Mouse (Mus musculus): ENCODE measurements at regions not wholly inside any gene's neighbourhood (a gene's known extent, or its start where the extent isn't known, plus 50 kb on each side); places are given as distances from the start of the nearest gene placed in this dataset.

DNA sequence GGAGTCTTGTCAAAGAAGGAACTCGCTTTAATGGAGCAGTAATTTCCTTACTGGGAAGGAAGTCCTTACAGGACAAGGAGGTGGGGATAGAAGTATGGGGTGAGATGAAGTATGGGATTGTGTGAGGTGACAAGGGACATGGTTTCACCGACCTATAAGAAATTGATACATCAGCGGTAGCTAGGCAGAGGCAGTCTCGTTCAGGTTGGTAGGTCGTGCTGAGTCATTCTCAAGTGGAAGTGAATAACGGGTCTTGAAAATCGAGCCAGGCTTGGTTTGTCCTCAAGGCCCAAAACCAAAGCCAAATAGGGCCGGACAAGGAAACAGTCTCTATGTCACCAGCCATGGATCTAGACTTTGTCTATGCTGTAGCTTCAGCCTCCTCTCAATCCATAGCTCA, 514.5 kb downstream of the Adgrl2 start:
- H3K4me3 ChIP-seq (ENCODE audit: insufficient read depth, poor library complexity, severe bottlenecking), result no peak overlapping the region
- H3ac ChIP-seq (ENCODE audit: control insufficient read depth, insufficient read length, low read depth), result no peak overlapping the region
- H3K79me3 ChIP-seq (ENCODE audit: low read depth), result no peaks in the 10 kb centered on the region
- H3K36me3 ChIP-seq (ENCODE audit: control insufficient read depth, insufficient read depth), result no peaks in the 10 kb centered on the region
- TF ChIP-seq MAX (IDR thresholded peaks at IDR 0.05) (no peak), MYOG (IDR thresholded peaks at IDR 0.05; ENCODE audit: control insufficient read depth, extremely low read depth, insufficient read length) (no peak), USF1 (IDR thresholded peaks at IDR 0.05; ENCODE audit: low read depth) (no peak), CTCF (IDR thresholded peaks at IDR 0.05; ENCODE audit: control insufficient read depth, insufficient read depth, insufficient read length) (no peak), FOSL1 (IDR thresholded peaks at IDR 0.05; ENCODE audit: insufficient read depth, low read length, poor library complexity, severe bottlenecking) (no peak), CEBPB (IDR thresholded peaks at IDR 0.05; ENCODE audit: low read depth) (no peak), MYOD1 (IDR thresholded peaks at IDR 0.05; ENCODE audit: control insufficient read depth, insufficient read length, low read depth) (no peak)
- no peaks in the 10 kb centered on the region for H3K27me3 ChIP-seq (ENCODE audit: control insufficient read depth, insufficient read depth, insufficient read length)
- H3K79me2 ChIP-seq (ENCODE audit: control insufficient read depth, insufficient read depth), result no peaks in the 10 kb centered on the region

DNA sequence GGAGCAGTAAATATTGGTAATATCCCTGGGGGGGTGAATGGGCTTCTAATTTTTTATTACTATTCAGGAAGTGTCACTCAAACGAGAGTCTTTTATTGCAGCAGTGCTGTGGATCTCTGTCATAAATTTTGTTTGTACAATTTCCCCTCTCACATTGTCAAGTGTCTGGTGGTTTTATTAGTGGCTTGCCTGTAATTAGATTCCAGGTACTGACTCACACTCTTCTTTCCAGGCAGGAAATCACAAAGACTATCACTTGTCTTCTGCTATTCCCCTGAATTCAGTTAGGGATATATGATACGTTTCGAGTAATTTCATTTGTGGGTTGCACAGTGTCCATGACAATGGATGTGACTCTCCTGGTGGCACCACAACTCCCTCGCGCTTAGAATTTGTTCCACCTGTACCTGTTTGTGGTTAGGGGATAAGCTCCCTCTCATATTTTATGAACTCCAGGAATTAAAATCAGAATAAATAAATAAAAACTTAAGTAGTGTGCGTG, 517.4 kb downstream of the Adgrl2 start:
- no peak for TF ChIP-seq CEBPB (IDR thresholded peaks at IDR 0.05; ENCODE audit: low read depth)
- TF ChIP-seq USF1 (IDR thresholded peaks at IDR 0.05; ENCODE audit: low read depth), result no peak
- TF ChIP-seq FOSL1 (IDR thresholded peaks at IDR 0.05; ENCODE audit: insufficient read depth, low read length, poor library complexity, severe bottlenecking), result no peak
- no peak for TF ChIP-seq CTCF (IDR thresholded peaks at IDR 0.05; ENCODE audit: control insufficient read depth, insufficient read depth, insufficient read length)
- no peak for TF ChIP-seq MYOG (IDR thresholded peaks at IDR 0.05; ENCODE audit: control insufficient read depth, extremely low read depth, insufficient read length)
- no peak for TF ChIP-seq MAX (IDR thresholded peaks at IDR 0.05)
- TF ChIP-seq MYOD1 (IDR thresholded peaks at IDR 0.05; ENCODE audit: control insufficient read depth, insufficient read length, low read depth), result no peak
- no peak overlapping the region for H3K4me3 ChIP-seq (ENCODE audit: insufficient read depth, poor library complexity, severe bottlenecking)
- no peaks in the 10 kb centered on the region for H3K36me3 ChIP-seq (ENCODE audit: control insufficient read depth, insufficient read depth)
- no peaks in the 10 kb centered on the region for H3K79me2 ChIP-seq (ENCODE audit: control insufficient read depth, insufficient read depth)
- H3K27me3 ChIP-seq (ENCODE audit: control insufficient read depth, insufficient read depth, insufficient read length), result no peaks in the 10 kb centered on the region
- no peaks in the 10 kb centered on the region for H3K79me3 ChIP-seq (ENCODE audit: low read depth)
- H3ac ChIP-seq (ENCODE audit: control insufficient read depth, insufficient read length, low read depth), result no peak overlapping the region

DNA sequence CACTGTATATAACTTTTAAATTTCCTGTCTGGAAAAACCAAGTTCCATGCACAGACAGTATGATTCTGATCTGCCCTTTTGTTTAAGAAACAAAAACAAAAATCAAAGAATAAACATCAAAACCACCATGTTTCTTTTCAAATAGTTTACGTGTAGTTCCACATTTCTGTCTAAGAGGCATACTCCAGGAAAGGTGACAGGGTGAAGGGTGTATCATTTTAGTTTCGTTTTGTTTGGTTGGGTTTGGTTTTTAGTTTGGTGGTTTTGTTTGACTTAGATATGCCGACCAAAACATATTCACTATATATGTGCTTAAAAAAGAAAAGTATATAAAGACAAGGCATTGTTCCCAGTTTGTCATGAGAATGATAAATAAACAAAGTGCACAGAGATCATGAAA, 524.9 kb downstream of the Adgrl2 start:
- H3ac ChIP-seq (ENCODE audit: control insufficient read depth, insufficient read length, low read depth), result no peak overlapping the region
- H3K79me3 ChIP-seq (ENCODE audit: low read depth), result no peaks in the 10 kb centered on the region
- H3K4me3 ChIP-seq (ENCODE audit: insufficient read depth, poor library complexity, severe bottlenecking), result no peak overlapping the region
- no peaks in the 10 kb centered on the region for H3K36me3 ChIP-seq (ENCODE audit: control insufficient read depth, insufficient read depth)
- H3K27me3 ChIP-seq (ENCODE audit: control insufficient read depth, insufficient read depth, insufficient read length), result no peaks in the 10 kb centered on the region
- H3K79me2 ChIP-seq (ENCODE audit: control insufficient read depth, insufficient read depth), result no peaks in the 10 kb centered on the region
- TF ChIP-seq MYOD1 (IDR thresholded peaks at IDR 0.05; ENCODE audit: control insufficient read depth, insufficient read length, low read depth), result no peak
- no peak for TF ChIP-seq CTCF (IDR thresholded peaks at IDR 0.05; ENCODE audit: control insufficient read depth, insufficient read depth, insufficient read length)
- no peak for TF ChIP-seq FOSL1 (IDR thresholded peaks at IDR 0.05; ENCODE audit: insufficient read depth, low read length, poor library complexity, severe bottlenecking)
- no peak for TF ChIP-seq USF1 (IDR thresholded peaks at IDR 0.05; ENCODE audit: low read depth)
- TF ChIP-seq MAX (IDR thresholded peaks at IDR 0.05), result no peak

DNA sequence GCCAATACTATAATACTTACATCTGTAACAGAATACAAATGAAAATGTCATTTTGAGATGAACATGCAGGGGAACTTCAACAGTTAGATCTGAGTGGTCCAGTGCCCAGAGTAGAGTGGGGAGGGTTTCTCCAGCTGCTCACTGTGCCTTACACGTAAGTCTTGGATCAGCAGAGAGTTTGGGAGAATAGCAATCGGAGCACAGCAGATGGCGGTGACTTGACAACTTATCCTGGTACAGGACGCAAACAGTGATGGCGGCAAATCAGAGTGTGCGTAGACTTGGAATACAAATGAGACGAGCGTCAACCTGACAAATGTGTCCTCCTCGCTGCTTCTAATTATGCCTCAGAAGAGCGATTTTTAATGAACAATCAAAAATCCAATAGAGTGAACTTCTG, 527.6 kb downstream of the Adgrl2 start:
- no peaks in the 10 kb centered on the region for H3K27me3 ChIP-seq (ENCODE audit: control insufficient read depth, insufficient read depth, insufficient read length)
- no peaks in the 10 kb centered on the region for H3K79me3 ChIP-seq (ENCODE audit: low read depth)
- TF ChIP-seq CTCF (IDR thresholded peaks at IDR 0.05; ENCODE audit: control insufficient read depth, insufficient read depth, insufficient read length) (no peak), MYOD1 (IDR thresholded peaks at IDR 0.05; ENCODE audit: control insufficient read depth, insufficient read length, low read depth) (no peak), MAX (IDR thresholded peaks at IDR 0.05) (no peak), USF1 (IDR thresholded peaks at IDR 0.05; ENCODE audit: low read depth) (no peak), CEBPB (IDR thresholded peaks at IDR 0.05; ENCODE audit: low read depth) (no peak), FOSL1 (IDR thresholded peaks at IDR 0.05; ENCODE audit: insufficient read depth, low read length, poor library complexity, severe bottlenecking) (no peak), MYOG (IDR thresholded peaks at IDR 0.05; ENCODE audit: control insufficient read depth, extremely low read depth, insufficient read length) (no peak)
- no peaks in the 10 kb centered on the region for H3K36me3 ChIP-seq (ENCODE audit: control insufficient read depth, insufficient read depth)
- no peaks in the 10 kb centered on the region for H3K79me2 ChIP-seq (ENCODE audit: control insufficient read depth, insufficient read depth)
- no peak overlapping the region for H3ac ChIP-seq (ENCODE audit: control insufficient read depth, insufficient read length, low read depth)
- no peak overlapping the region for H3K4me3 ChIP-seq (ENCODE audit: insufficient read depth, poor library complexity, severe bottlenecking)

DNA sequence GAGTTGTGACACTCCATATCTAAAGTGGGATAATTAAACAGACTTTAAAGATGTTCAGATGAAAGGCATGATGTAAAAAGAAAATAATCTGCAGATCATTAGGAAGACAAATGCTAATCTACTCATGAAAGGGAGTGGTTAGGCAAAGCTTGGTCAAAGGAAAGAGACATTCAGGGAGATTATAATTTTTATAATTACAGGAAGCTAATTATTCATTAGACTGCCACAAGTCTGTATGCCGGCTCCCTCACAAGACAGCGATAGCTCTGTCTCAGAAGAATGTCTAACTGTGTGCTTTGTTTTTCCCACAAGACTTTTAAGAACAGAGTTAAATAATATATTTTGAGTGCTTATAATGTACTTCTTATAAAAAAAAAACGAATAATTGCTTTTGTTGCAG, 541.5 kb downstream of the Adgrl2 start:
- Histone ChIP-seq H3K79me2 (ENCODE audit: control insufficient read depth, insufficient read depth) (no peaks in the 10 kb centered on the region), H3K36me3 (ENCODE audit: control insufficient read depth, insufficient read depth) (no peaks in the 10 kb centered on the region), H3K27me3 (ENCODE audit: control insufficient read depth, insufficient read depth, insufficient read length) (no peaks in the 10 kb centered on the region), H3ac (ENCODE audit: control insufficient read depth, insufficient read length, low read depth) (no peak overlapping the region), H3K4me3 (ENCODE audit: insufficient read depth, poor library complexity, severe bottlenecking) (no peak overlapping the region), H3K79me3 (ENCODE audit: low read depth) (no peaks in the 10 kb centered on the region)
- TF ChIP-seq CEBPB (IDR thresholded peaks at IDR 0.05; ENCODE audit: low read depth), result no peak
- TF ChIP-seq USF1 (IDR thresholded peaks at IDR 0.05; ENCODE audit: low read depth), result no peak
- TF ChIP-seq FOSL1 (IDR thresholded peaks at IDR 0.05; ENCODE audit: insufficient read depth, low read length, poor library complexity, severe bottlenecking), result no peak
- TF ChIP-seq CTCF (IDR thresholded peaks at IDR 0.05; ENCODE audit: control insufficient read depth, insufficient read depth, insufficient read length), result no peak
- TF ChIP-seq MAX (IDR thresholded peaks at IDR 0.05), result no peak
- TF ChIP-seq MYOD1 (IDR thresholded peaks at IDR 0.05; ENCODE audit: control insufficient read depth, insufficient read length, low read depth), result no peak
- no peak for TF ChIP-seq MYOG (IDR thresholded peaks at IDR 0.05; ENCODE audit: control insufficient read depth, extremely low read depth, insufficient read length)

DNA sequence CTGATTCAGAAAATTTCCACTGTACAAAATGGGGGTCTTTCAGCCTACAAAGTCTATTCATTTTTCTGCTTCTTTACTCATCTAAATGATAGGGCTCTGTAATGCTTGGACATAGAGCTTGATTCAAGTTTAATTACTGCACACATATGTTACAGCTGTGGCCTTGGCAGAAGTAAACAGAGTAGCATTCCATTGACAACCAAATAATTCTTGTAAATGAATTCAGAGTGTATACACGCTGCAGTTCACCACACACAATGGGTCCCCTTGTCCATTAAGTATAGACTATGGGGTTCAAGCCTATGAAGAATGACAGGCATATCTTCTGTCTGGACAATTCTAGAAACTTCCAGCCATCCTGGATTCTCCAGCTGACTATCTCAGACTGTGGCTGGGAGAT, 541.9 kb downstream of the Adgrl2 start:
- TF ChIP-seq MYOG (IDR thresholded peaks at IDR 0.05; ENCODE audit: control insufficient read depth, extremely low read depth, insufficient read length), result no peak
- Histone ChIP-seq H3K36me3 (ENCODE audit: control insufficient read depth, insufficient read depth) (no peaks in the 10 kb centered on the region), H3K4me3 (ENCODE audit: insufficient read depth, poor library complexity, severe bottlenecking) (no peak overlapping the region), H3K79me3 (ENCODE audit: low read depth) (no peaks in the 10 kb centered on the region), H3ac (ENCODE audit: control insufficient read depth, insufficient read length, low read depth) (no peak overlapping the region), H3K27me3 (ENCODE audit: control insufficient read depth, insufficient read depth, insufficient read length) (no peaks in the 10 kb centered on the region), H3K79me2 (ENCODE audit: control insufficient read depth, insufficient read depth) (no peaks in the 10 kb centered on the region)
